Mouse (Mus musculus): ENCODE measurements around the gene Nr2c1.

DNA sequence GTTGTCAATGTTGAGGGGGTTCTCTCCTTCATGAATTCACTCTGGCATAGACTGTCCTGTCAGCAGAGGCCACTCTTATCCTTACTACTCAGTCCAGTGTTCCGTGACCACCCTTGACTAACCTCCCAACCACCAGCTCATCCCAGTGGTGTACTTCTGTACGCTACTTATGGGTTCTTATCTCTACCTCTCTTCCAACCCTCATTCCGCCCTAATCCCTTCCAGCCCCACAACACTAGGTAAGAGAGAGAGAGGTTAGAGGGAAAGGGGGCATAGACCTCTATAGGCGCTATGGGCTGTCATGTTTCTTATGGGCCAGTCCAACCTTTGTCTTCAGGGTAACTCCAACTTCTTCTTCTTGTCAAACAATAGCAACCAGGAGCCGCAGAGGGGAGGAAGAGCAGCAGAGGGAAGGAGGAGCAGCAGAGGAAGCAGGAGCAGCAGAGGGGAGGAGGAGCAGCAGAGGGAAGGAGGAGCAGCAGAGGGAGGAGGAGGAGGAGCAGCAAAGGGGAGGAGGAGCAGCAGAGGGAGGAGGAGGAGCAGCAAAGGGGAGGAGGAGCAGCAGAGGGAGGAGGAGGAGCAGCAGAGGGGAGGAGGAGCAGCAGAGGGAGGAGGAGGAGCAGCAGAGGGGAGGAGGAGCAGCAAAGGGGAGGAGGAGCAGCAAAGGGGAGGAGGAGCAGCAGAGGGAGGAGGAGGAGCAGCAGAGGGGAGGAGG is 13.4 kb downstream of the Nr2c1 start:
- TF ChIP-seq CTCF (IDR thresholded peaks at IDR 0.05; ENCODE audit: extremely low read depth, insufficient read depth, insufficient read length, insufficient replicate concordance) (no peak), POLR2A (IDR thresholded peaks at IDR 0.05; ENCODE audit: low read depth, low read length) (no peak)

All from spleen, adult 2 months (tissue).